Mouse (Mus musculus) embryonic facial prominence, embryonic 12.5 days (tissue): ENCODE data around the gene Gmds. TPM values are rescaled to one million over a fixed set of nuclear protein-coding genes. Genes with fewer than 3 reads are reported as not detected.

Experiments used
- ATAC-seq: fragments of 200-750 bp; cut with Nextera tagmentation; 2 replicates; pipeline ENCODE4 v1.8.0; 2017; ENCODE audit not compliant: insufficient number of reproducible peaks, insufficient read depth, low FRiP score, low TSS enrichment
- H3K27ac ChIP-seq: fragments of 300-500 bp; sonication (generic); 2 replicates; pipeline ENCODE4 v1.5.1; 2016; ENCODE audit warnings: mild to moderate bottlenecking
- H3K27me3 ChIP-seq: fragments of 300-500 bp; sonication (generic); 2 replicates; pipeline ENCODE4 v1.6.1; 2016; ENCODE audit warnings: mild to moderate bottlenecking, moderate library complexity
- H3K36me3 ChIP-seq: fragments of 300-500 bp; sonication (generic); 2 replicates; pipeline ENCODE4 v1.6.1; 2016; ENCODE audit warnings: mild to moderate bottlenecking
- H3K4me1 ChIP-seq: fragments of 300-500 bp; sonication (generic); 2 replicates; pipeline ENCODE4 v1.6.1; 2016
- H3K4me2 ChIP-seq: fragments of 300-500 bp; sonication (generic); replicated peaks from 2 replicates; pipeline ENCODE4 v1.6.1; 2016; ENCODE audit warnings: mild to moderate bottlenecking, moderate library complexity
- H3K4me3 ChIP-seq: fragments of 300-500 bp; sonication (generic); 2 replicates; pipeline ENCODE4 v1.5.1; 2016; ENCODE audit warnings: mild to moderate bottlenecking
- H3K9ac ChIP-seq: fragments of 300-500 bp; sonication (generic); 2 replicates; pipeline ENCODE4 v1.6.1; 2016; ENCODE audit warnings: mild to moderate bottlenecking, moderate library complexity
- H3K9me3 ChIP-seq: fragments of 300-500 bp; sonication (generic); 2 replicates; pipeline ENCODE4 v1.6.1; 2016; ENCODE audit warnings: mild to moderate bottlenecking, moderate library complexity
- WGBS: fragments of 180-500 bp; shearing (Covaris S2); methylation state at CpG from one replicate; pipeline ENCODE4 v1.1.7; 2016; 5-methylcytosine and 5-hydroxymethylcytosine counted together
- polyA plus RNA-seq: library from polyadenylated mRNA; unstranded; fragments of >200 nt; fragmentation: Nextera tagmentation; extraction: Ambion mirVana; gene quantifications from 2 replicates; pipeline ENCODE4 v1.2.1, GENCODE M21; 2016

Gene Gmds
- polyA plus RNA-seq, 1 experiment from 2014 or later = 47.4 TPM

- no peak overlapping the region for H3K4me3 ChIP-seq
- H3K27me3 ChIP-seq = no peaks in the 10 kb centered on the region
- H3K9ac ChIP-seq = no peak overlapping the region
- H3K4me2 ChIP-seq = no peak overlapping the region
- 27% methylated on average over 6 of the region's 6 CpGs for WGBS
- no peaks in the 10 kb centered on the region for H3K36me3 ChIP-seq
- peaks cover 16% of the 10 kb centered on the region for H3K4me1 ChIP-seq
- no peaks in the 10 kb centered on the region for H3K9me3 ChIP-seq
- 0 out of 2 replicates have a peak overlapping the region, but pooled peaks have one; percentile 23 for H3K27ac ChIP-seq
- 0 out of 2 replicates have a peak, but pooled peaks have one; percentile 28 for ATAC-seq
Observed at GRCm38 (mm10) chr13:32047980-32048959, 290.3 kb downstream of the Gmds start.

DNA sequence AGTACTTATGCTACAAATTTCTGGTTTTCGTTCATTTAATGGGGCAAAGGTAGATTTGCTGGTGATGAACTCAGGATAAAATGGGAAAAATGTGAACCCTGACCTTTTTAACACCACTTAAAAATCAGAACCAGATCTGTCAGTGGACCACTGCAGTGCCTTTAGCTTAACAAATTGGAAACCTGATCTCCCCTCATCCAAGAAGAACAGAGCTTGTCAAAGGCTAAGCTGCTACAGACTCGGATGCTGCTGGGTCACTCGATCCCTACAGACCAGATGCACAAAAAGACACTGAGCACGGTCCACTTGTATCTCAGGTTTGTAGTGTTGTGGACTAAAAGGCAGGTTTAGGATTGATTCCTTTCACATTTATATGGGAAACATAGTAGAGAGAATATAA lies 291.6 kb downstream of the Gmds start:
- Histone ChIP-seq H3K27me3 (no peaks in the 10 kb centered on the region), H3K4me3 (no peak overlapping the region), H3K4me2 (no peak overlapping the region), H3K9me3 (no peaks in the 10 kb centered on the region), H3K4me1 (peaks cover 22% of the 10 kb centered on the region), H3K27ac (no peak overlapping the region), H3K36me3 (no peaks in the 10 kb centered on the region), H3K9ac (no peak overlapping the region)
- WGBS = 13% methylated on average over 4 of the region's 4 CpGs
- ATAC-seq = no peak

- Histone ChIP-seq H3K27me3 (no peaks in the 10 kb centered on the region), H3K4me2 (no peak overlapping the region), H3K9ac (no peak overlapping the region), H3K9me3 (no peaks in the 10 kb centered on the region), H3K4me3 (no peak overlapping the region), H3K27ac (no peak overlapping the region), H3K4me1 (peaks cover 13% of the 10 kb centered on the region), H3K36me3 (no peaks in the 10 kb centered on the region)
- ATAC-seq = no peak
- WGBS = 45% methylated on average over 2 of the region's 2 CpGs
Observed at GRCm38 (mm10) chr13:32042748-32043147, 295.8 kb downstream of the Gmds start.

DNA sequence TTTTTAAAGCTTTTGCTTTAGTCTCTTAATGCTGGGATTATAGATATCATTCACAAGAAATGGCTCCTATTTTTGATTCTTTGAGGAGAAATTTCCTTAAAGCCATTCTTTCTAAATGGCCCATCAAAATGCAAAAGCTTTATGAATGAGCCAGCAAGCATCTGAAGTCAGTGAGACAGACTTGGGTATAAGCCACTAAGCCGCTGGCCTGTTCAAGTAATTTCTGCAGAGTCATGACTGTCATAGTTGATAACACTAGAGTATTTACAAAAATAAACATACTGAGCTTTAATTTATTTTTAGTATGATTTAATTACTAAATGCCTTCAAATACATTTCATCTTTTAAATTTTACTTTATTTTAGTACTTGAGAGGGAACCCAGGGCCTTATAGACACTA lies 297.7 kb downstream of the Gmds start:
- 78% methylated on average over 1 of the region's 1 CpGs for WGBS
- Histone ChIP-seq H3K4me2 (no peak overlapping the region), H3K9me3 (no peaks in the 10 kb centered on the region), H3K27me3 (peaks cover 2% of the 10 kb centered on the region; the same call in 1 of the 2 replicates), H3K4me3 (no peak overlapping the region), H3K4me1 (peaks cover 7% of the 10 kb centered on the region; the same call in 1 of the 2 replicates), H3K27ac (no peak overlapping the region), H3K9ac (no peak overlapping the region), H3K36me3 (no peaks in the 10 kb centered on the region)
- ATAC-seq = no peak

GRCm38 (mm10) chr13:32036902-32037301 lies 301.6 kb downstream of the Gmds start:
- Histone ChIP-seq H3K36me3 (no peaks in the 10 kb centered on the region), H3K4me3 (no peak overlapping the region), H3K27me3 (peaks cover 5% of the 10 kb centered on the region), H3K27ac (no peak overlapping the region), H3K9ac (no peak overlapping the region), H3K9me3 (no peaks in the 10 kb centered on the region), H3K4me2 (no peak overlapping the region), H3K4me1 (peaks cover 10% of the 10 kb centered on the region)
- no peak for ATAC-seq
- WGBS = 47% methylated on average over 5 of the region's 5 CpGs

- no peak for ATAC-seq
- H3K27me3 ChIP-seq = peaks cover 5% of the 10 kb centered on the region
- WGBS = 58% methylated on average over 6 of the region's 6 CpGs
Observed at GRCm38 (mm10) chr13:32034799-32035448, 303.6 kb downstream of the Gmds start.

GRCm38 (mm10) chr13:32034139-32034538 lies 304.4 kb downstream of the Gmds start:
- Histone ChIP-seq H3K4me3 (no peak overlapping the region), H3K4me2 (no peak overlapping the region), H3K9ac (no peak overlapping the region), H3K36me3 (no peaks in the 10 kb centered on the region), H3K9me3 (no peaks in the 10 kb centered on the region), H3K27ac (no peak overlapping the region; the same call in 1 of the 2 replicates), H3K4me1 (peaks cover 10% of the 10 kb centered on the region), H3K27me3 (peaks cover 5% of the 10 kb centered on the region)
- 22% methylated on average over 8 of the region's 8 CpGs for WGBS
- no peak for ATAC-seq

More at GRCm38 (mm10) chr13:32034799-32035448, 303.6 kb downstream of the Gmds start:
- no peak overlapping the region for H3K4me3 ChIP-seq
- H3K27ac ChIP-seq = no peak overlapping the region
- H3K4me1 ChIP-seq = peaks cover 10% of the 10 kb centered on the region
- no peaks in the 10 kb centered on the region for H3K9me3 ChIP-seq
- H3K9ac ChIP-seq = no peak overlapping the region
- no peaks in the 10 kb centered on the region for H3K36me3 ChIP-seq
- H3K4me2 ChIP-seq = no peak overlapping the region

GRCm38 (mm10) chr13:32026226-32026975 lies 312.1 kb downstream of the Gmds start:
- Histone ChIP-seq H3K4me3 (no peak overlapping the region), H3K4me2 (no peak overlapping the region), H3K4me1 (peaks cover 29% of the 10 kb centered on the region; the same call in 1 of the 2 replicates), H3K9ac (no peak overlapping the region), H3K27me3 (no peaks in the 10 kb centered on the region), H3K36me3 (no peaks in the 10 kb centered on the region), H3K27ac (no peak overlapping the region), H3K9me3 (no peaks in the 10 kb centered on the region)
- no peak for ATAC-seq
- WGBS = 42% methylated on average over 6 of the region's 6 CpGs

- Histone ChIP-seq H3K9me3 (no peaks in the 10 kb centered on the region), H3K4me2 (no peak overlapping the region), H3K4me3 (no peak overlapping the region), H3K27ac (no peak overlapping the region), H3K27me3 (no peaks in the 10 kb centered on the region), H3K4me1 (peaks cover 31% of the 10 kb centered on the region; the same call in 1 of the 2 replicates), H3K9ac (no peak overlapping the region), H3K36me3 (no peaks in the 10 kb centered on the region)
- ATAC-seq = no peak
Observed at GRCm38 (mm10) chr13:32024822-32025221, 313.7 kb downstream of the Gmds start.

GRCm38 (mm10) chr13:32020455-32021249 lies 317.9 kb downstream of the Gmds start:
- H3K4me2 ChIP-seq = no peak overlapping the region
- no peaks in the 10 kb centered on the region for H3K27me3 ChIP-seq
- H3K9me3 ChIP-seq = no peaks in the 10 kb centered on the region
- no peak overlapping the region for H3K4me3 ChIP-seq
- 46% methylated on average over 6 of the region's 6 CpGs for WGBS
- no peaks in the 10 kb centered on the region for H3K36me3 ChIP-seq
- no peak overlapping the region for H3K27ac ChIP-seq
- no peak for ATAC-seq
- peaks cover 28% of the 10 kb centered on the region; the same call in 1 of the 2 replicates for H3K4me1 ChIP-seq
- H3K9ac ChIP-seq = no peak overlapping the region

DNA sequence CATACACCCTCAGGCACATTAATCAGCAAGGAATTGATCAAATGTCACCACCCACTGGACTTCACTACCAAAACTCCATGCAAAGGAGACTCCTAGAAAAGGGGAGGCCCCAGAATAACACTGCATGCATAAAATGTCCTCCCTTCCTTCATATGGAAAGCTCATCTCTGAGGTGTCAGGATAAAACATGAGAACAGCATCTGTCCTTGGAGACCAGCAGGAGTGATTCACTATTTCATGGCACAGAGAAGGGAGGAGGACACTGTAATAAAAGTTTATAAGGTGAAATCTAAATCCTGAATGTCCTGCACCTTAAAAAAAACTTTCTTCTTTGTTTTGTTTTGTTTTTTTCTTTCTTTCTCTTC lies 319.3 kb downstream of the Gmds start:
- Histone ChIP-seq H3K4me3 (no peak overlapping the region), H3K9ac (no peak overlapping the region), H3K27me3 (no peaks in the 10 kb centered on the region), H3K9me3 (no peaks in the 10 kb centered on the region), H3K4me2 (no peak overlapping the region), H3K36me3 (no peaks in the 10 kb centered on the region), H3K4me1 (peaks cover 17% of the 10 kb centered on the region; the same call in 1 of the 2 replicates), H3K27ac (0 out of 2 replicates have a peak overlapping the region, but pooled peaks have one; percentile 6)
- ATAC-seq = no peak
